Mouse (Mus musculus) erythroid progenitor cell, adult 5-6 weeks (primary cell): ENCODE measurements around the gene Cpe. TPM values are rescaled to one million over a fixed set of nuclear protein-coding genes. Genes with fewer than 3 reads are reported as not detected.

Source experiments
- ATAC-seq: replicated peaks from 2 replicates; pipeline ENCODE4 v1.8.0; 2016; ENCODE audit warnings: moderate number of reproducible peaks, mild to moderate bottlenecking, moderate TSS enrichment, inconsistent platforms; ENCODE audit not compliant: poor library complexity, low FRiP score, severe bottlenecking
- total RNA-seq, 2 experiments: library from RNA; stranded (forward) in 1 of 2; stranded (reverse) in 1 of 2; fragments of 150-400 nt in 1 of 2; fragments of 186-747, 209-891 nt in 1 of 2; gene quantifications; 2 replicates each; pipeline versions ENCODE4 v1.2.3 to v1.2.4; 2015 to 2017; ENCODE audit warnings: low replicate concordance in 2 of 2

Gene Cpe
- total RNA-seq, 2 experiments from 2014 or later: not detected

- ATAC-seq: no peak
Measured at GRCm38 (mm10) chr8:64640599-64640998, 52.3 kb downstream of the Cpe start.

- ATAC-seq: no peak
Measured at GRCm38 (mm10) chr8:64639676-64640075, 53.2 kb downstream of the Cpe start.

- ATAC-seq: no peak
Measured at GRCm38 (mm10) chr8:64634901-64635300, 58.0 kb downstream of the Cpe start.

DNA sequence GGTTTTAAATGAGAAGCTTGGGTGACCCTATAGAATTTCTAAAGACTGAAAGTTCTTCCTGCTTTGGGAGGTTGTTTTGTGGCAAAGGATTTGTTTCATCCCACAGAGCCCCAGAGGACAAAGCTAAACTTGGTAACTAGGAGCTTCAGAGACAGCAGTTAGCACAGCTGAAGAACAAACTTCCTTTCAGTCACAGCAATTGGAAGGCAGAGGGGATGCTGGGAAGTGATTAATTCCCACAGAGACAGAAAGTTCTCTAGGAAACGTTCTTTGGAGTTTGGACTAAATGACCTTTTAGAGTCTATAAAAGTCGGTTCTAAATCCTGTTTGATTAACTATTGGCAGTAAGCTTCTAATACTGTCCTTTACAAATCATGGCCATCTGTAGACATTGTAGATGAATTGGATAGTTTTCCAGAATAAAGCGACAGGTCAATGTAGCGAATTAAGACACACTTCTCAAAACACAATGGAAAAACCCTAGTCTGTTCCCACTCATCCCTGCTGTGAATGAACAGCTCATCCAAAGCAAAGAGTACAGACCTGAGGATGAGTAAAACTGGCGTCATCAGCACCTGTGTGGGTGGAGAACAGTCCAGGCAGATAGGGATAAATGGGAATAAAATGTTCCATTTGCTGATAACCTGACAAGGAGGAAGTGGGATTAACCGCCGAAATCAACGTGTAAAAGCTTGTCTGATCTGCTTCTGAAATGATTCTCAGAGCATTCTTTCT is 58.6 kb downstream of the Cpe start:
- ATAC-seq: no peak

DNA sequence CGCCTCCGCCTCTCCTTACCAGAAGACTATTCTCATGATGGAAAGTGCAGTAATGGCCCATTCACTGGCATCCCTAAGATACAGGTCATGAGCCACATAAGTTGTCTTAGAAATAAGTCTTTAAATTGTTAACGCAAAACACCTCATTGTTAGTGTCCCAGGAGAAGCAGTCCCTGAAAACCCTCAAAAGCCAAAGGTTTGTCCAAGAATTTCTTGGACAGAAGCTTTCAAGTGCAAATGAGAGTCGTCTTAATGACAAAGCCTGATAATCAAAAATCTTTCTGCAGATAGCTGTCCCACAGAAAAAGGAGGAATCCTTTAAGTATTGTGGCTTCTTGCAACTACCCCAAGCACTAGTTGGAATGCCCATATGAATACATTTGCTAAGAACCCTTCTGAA is 60.7 kb downstream of the Cpe start:
- no peak for ATAC-seq

DNA sequence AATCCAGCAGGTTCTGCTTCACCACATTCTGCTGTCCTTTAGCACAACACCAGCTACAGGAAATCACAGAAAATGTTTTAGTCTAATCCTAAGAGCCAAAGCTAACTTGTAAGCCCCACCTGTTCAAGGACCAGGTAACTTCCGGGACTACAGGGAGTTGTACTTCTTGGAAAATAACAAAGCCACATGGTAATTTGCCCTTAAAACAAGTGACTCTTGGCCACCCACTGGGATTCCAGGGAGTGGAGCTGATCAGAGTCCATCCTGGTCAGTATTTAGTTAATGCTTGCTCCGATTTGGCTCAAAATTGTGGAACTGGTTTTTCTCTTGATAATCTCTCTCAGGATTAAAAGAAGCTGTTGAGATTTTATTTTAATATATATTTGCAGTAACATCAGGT is 61.1 kb downstream of the Cpe start:
- no peak for ATAC-seq

- no peak for ATAC-seq
Measured at GRCm38 (mm10) chr8:64629034-64629760, 63.7 kb downstream of the Cpe start.

GRCm38 (mm10) chr8:64628039-64628438 is 64.8 kb downstream of the Cpe start:
- no peak for ATAC-seq

GRCm38 (mm10) chr8:64624603-64625037 is 68.2 kb downstream of the Cpe start:
- ATAC-seq: no peak

- ATAC-seq: no peak
Measured at GRCm38 (mm10) chr8:64620365-64621150, 72.3 kb downstream of the Cpe start.

GRCm38 (mm10) chr8:64619661-64620060 is 73.2 kb downstream of the Cpe start:
- ATAC-seq: no peak

- no peak for ATAC-seq
Measured at GRCm38 (mm10) chr8:64618618-64619017, 74.2 kb downstream of the Cpe start.

GRCm38 (mm10) chr8:64616566-64616965 is 76.3 kb downstream of the Cpe start:
- ATAC-seq: no peak

GRCm38 (mm10) chr8:64615459-64615858 is 77.4 kb downstream of the Cpe start:
- no peak for ATAC-seq

DNA sequence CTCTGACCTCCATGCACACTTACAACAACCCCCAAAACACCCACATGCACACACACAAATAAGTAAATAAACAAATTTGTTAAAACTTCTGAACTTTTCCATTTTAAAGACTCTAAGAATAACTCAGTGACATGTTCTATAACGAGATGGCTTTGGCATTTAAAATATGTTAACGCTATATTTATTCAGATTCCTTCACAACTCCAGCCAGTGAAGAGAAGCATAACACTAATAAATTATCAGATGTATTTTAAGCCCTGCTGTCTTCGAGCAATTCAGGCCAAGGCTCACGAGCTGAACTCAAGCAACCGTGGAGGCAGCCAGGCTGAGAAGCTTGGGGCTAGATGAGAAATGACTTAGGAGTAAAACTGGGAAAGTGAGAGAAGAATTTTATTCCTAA is 79.2 kb downstream of the Cpe start:
- no peak for ATAC-seq

GRCm38 (mm10) chr8:64611210-64611974 is 81.5 kb downstream of the Cpe start:
- ATAC-seq: no peak

- ATAC-seq: no peak
Measured at GRCm38 (mm10) chr8:64608931-64609330, 83.9 kb downstream of the Cpe start.

DNA sequence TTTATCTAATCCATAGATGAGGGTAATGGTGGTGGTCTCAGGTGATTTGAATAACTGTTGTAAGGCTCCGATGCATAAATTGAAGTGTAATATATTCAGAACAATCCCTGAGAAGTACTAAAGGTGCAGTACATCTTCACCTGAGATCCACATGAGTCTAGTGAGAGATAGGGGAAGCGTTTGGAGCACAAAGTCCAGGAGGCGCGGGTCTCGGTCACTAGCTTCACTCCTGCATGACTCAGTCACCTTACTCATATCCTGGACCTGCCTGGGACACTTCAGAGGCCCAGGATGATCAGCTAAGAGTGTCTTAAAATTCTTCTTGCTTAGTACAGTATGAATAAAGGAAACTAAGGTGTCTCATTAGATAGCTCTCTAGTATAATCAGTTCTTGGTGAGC is 86.8 kb downstream of the Cpe start:
- no peak for ATAC-seq

DNA sequence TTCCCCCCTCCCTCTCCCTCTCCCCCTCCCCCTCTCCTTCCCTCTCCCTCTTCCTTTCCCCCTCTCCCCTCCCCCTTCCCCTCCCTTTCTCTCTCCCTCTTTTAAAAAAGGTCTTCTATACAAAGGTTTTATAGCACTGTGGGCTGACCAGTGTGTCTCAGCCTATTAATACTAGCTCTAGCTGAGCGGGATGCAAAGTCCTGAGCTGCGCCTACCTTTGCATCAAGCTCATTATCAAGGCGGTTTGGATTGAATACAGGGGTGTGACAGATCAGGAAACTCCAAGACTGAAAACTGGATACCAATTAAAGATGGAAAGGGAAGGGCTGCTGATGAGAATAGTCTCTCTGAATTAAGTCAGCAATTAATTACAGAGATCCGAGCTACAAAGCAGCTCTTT is 94.6 kb downstream of the Cpe start:
- ATAC-seq: no peak
